Mouse (Mus musculus): ENCODE results near the gene Arpc5l.

GRCm38 (mm10) chr2:38997386-38998374 is 7.5 kb upstream of the Arpc5l start, which contains the start of gene Wdr38:
- TF ChIP-seq CTCF (IDR thresholded peaks at IDR 0.05; ENCODE audit: low read depth) = peak; percentile 99
- TF ChIP-seq EP300 (IDR thresholded peaks at IDR 0.05; ENCODE audit: low read depth) = no peak
